Mouse (Mus musculus) ES-E14 (cell line): ENCODE data around the gene Neu2. TPM values are rescaled to one million over a fixed set of nuclear protein-coding genes. Genes with fewer than 3 reads are reported as not detected.
"Not testable (repeated sequence)": the region's sequence is repeated elsewhere in the genome, so short reads cannot be mapped to it uniquely, and the experiment has no call there.

Experiments
- DNase-seq: peaks from one replicate; pipeline ENCODE4 v3.0.0-alpha.2; 2013; ENCODE audit warnings: low read depth, low spot score
- H3K27ac ChIP-seq: 2 replicates; pipeline ENCODE4 v1.5.1; 2012; ENCODE audit warnings: low read depth, mild to moderate bottlenecking, low read length, moderate library complexity, mixed read lengths; ENCODE audit not compliant: poor library complexity, insufficient read depth, severe bottlenecking
- H3K36me3 ChIP-seq: 2 replicates; pipeline ENCODE4 v1.6.1; 2012; ENCODE audit warnings: mild to moderate bottlenecking, low read length, moderate library complexity, mixed read lengths; ENCODE audit not compliant: control insufficient read depth, poor library complexity, insufficient read depth, severe bottlenecking
- H3K4me1 ChIP-seq, 2 experiments: fragments of 150-350 bp in 1 of 2; sonication (generic) in 1 of 2; 2 replicates each; pipeline ENCODE4 v1.6.1; 2012; ENCODE audit warnings: low read length in 2 of 2, mild to moderate bottlenecking in 1 of 2, mixed read lengths in 1 of 2; ENCODE audit not compliant: control insufficient read depth in 2 of 2, insufficient read depth in 2 of 2, poor library complexity in 1 of 2
- H3K4me3 ChIP-seq, 2 experiments: fragments of 150-350 bp in 1 of 2; sonication (generic) in 1 of 2; 2 replicates each; pipeline ENCODE4 v1.5.1; 2012; ENCODE audit warnings: low read length in 2 of 2, low read depth in 1 of 2, mild to moderate bottlenecking in 1 of 2, mixed read lengths in 1 of 2; ENCODE audit not compliant: insufficient read depth in 1 of 2, poor library complexity in 1 of 2, severe bottlenecking in 1 of 2
- H3K9ac ChIP-seq: 2 replicates; pipeline ENCODE4 v1.6.1; 2012; ENCODE audit warnings: low read depth, mild to moderate bottlenecking, low read length, mixed read lengths; ENCODE audit not compliant: poor library complexity, insufficient read depth, severe bottlenecking
- H3K9me3 ChIP-seq: fragments of 150-350 bp; sonication (generic); 2 replicates; pipeline ENCODE4 v1.6.1; 2012; ENCODE audit warnings: low read depth, mild to moderate bottlenecking, low read length; ENCODE audit not compliant: control insufficient read depth, insufficient read depth
- CHD2 ChIP-seq: IDR thresholded peaks from 2 replicates; pipeline ENCODE4 v1.6.1; 2014; ENCODE audit warnings: mild to moderate bottlenecking, low read depth, low read length, inconsistent platforms
- HCFC1 ChIP-seq: IDR thresholded peaks from 2 replicates; pipeline ENCODE4 v1.6.1; 2012; ENCODE audit warnings: low read length, inconsistent platforms, borderline replicate concordance; ENCODE audit not compliant: insufficient read depth
- MAFK ChIP-seq: IDR thresholded peaks from 2 replicates; pipeline ENCODE4 v1.6.1; 2014; ENCODE audit warnings: mild to moderate bottlenecking, low read depth, low read length, inconsistent platforms; ENCODE audit not compliant: insufficient read depth
- ZC3H11A ChIP-seq: IDR thresholded peaks from 2 replicates; pipeline ENCODE4 v1.6.1; 2012; ENCODE audit warnings: low read depth, mild to moderate bottlenecking, inconsistent platforms, low read length, borderline replicate concordance
- ZNF384 ChIP-seq: IDR thresholded peaks from 2 replicates; pipeline ENCODE4 v1.6.1; 2012; ENCODE audit warnings: low read depth, low read length, inconsistent platforms
- in situ Hi-C, 2 experiments: fragments of 600-800 bp; cut with MboI; formaldehyde crosslinking; loops; one replicate each; pipeline ENCODE4 v1.15.1; 2025; ENCODE audit warnings: low sequenced_read_pairs in 2 of 2, inconsistent platforms in 1 of 2; ENCODE audit not compliant: unreplicated experiment in 2 of 2
- total RNA-seq: library from RNA; depleted of rRNA; stranded (reverse); fragments of 300-350 nt; gene quantifications from 2 replicates; pipeline ENCODE4 v1.2.3, GENCODE M21; 2012; rRNA removed

Gene Neu2
- not detected in 2 replicates for total RNA-seq

DNA sequence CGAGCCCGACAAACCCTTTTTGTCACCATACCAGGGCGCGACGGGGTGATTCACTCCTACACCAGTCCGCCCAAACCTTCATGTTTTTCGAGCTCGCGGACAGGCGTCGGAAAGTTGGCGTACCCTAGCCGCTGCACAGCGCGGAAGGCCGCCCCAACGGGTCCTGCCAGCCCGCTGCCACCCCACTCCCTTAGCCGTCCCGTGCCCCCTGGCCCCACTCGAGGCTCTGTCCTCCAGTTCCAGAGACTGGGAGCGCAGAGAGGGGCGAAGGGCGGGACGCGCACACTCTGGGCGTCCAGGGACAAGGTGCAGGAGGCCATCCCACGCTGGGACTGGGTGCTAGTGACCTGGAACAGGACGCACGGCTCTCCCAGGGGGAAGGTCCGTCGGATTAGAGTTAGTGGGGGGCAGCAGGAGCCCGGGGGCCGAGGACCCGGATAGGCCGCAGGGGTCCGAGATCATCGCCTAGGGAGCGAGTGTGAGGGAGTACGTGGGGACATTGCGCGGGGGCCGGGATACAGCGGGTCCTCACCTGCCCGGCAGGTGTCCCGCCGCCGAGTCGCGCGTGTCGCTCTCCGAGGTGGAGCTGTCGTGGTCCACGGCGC, at the start of gene Neu2:
TSS of gene Neu2 (plus strand) at position 329 of the 605 bp plus-strand sequence.
- TF ChIP-seq ZNF384: no peak
- TF ChIP-seq ZC3H11A: no peak
- TF ChIP-seq HCFC1: no peak
- no peak for TF ChIP-seq MAFK
- TF ChIP-seq CHD2: no peak
- in situ Hi-C loops: no loop called here
- no peak within 1 kb of the TSS for H3K27ac ChIP-seq

DNA sequence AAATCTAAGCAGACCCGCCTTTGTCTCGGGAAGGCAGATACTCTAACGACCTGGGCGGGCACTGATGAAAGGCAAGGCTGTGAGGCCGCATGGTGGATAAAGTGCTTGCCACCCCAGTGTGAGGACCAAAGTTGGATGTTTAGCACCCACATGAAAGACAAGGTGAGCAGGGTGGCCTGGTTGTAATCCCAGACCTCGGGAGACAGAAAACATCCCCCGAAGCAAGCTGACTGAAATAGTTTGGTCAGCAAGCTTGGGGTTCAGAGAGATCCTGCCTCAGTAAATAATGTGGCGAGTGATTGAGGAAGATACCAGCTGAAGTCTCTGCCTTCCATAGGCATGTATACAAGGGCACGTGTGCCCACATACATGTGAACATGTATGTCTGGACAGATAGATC, 42.2 kb upstream of the Neu2 start:
- no peaks in the 10 kb centered on the region for H3K9me3 ChIP-seq
- peaks cover 0 to 2% of the 10 kb centered on the region in 2 experiments; a peak in 1 of 4 replicates for H3K4me1 ChIP-seq
- TF ChIP-seq CHD2 (no peak), ZC3H11A (no peak), MAFK (no peak), HCFC1 (no peak), ZNF384 (no peak)
- no peak overlapping the region for H3K9ac ChIP-seq
- in situ Hi-C loops: no loop called here
- no peak overlapping the region for H3K27ac ChIP-seq
- H3K36me3 ChIP-seq: no peaks in the 10 kb centered on the region
- no peak for DNase-seq
- H3K4me3 ChIP-seq: no peak overlapping the region

More for the DNA sequence above, at the start of gene Neu2:
- Histone ChIP-seq H3K4me1 (peaks cover 0 to 2% of the 10 kb centered on the region in 2 experiments; a peak in 1 of 4 replicates), H3K36me3 (no peaks in the 10 kb centered on the region), H3K9ac (peak within 1 kb of the TSS; percentile 54), H3K9me3 (no peaks in the 10 kb centered on the region), H3K4me3 (peak within 1 kb of the TSS; percentile 64 to 76)
- no peak for DNase-seq

DNA sequence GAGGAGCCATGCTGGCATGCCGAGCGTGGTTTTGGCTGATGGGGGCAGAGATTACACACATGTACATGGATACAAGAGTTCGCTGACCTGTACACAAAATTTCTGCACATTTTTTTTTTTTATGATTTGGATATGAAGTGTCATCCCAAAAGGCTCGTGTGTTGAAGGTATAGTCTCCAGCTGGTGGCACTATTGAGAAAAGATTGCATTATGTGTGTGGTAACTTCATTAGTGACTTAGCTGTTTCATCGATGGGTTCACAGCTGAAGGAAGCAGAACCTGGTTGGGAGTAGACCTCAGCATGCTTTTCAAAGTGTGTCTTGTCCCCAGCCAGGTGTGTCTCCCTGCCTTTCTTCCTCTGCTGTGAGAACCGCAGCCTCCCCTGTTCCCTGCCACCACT, 41.4 kb upstream of the Neu2 start:
- TF ChIP-seq CHD2 (no peak), ZC3H11A (no peak), MAFK (no peak), ZNF384 (no peak), HCFC1 (no peak)
- Histone ChIP-seq H3K36me3 (no peaks in the 10 kb centered on the region), H3K9ac (no peak overlapping the region), H3K4me3 (no peak overlapping the region), H3K27ac (no peak overlapping the region), H3K4me1 (peaks cover 0 to 2% of the 10 kb centered on the region in 2 experiments; a peak in 1 of 4 replicates), H3K9me3 (no peaks in the 10 kb centered on the region)
- in situ Hi-C loops: no loop called here
- DNase-seq: no peak

DNA sequence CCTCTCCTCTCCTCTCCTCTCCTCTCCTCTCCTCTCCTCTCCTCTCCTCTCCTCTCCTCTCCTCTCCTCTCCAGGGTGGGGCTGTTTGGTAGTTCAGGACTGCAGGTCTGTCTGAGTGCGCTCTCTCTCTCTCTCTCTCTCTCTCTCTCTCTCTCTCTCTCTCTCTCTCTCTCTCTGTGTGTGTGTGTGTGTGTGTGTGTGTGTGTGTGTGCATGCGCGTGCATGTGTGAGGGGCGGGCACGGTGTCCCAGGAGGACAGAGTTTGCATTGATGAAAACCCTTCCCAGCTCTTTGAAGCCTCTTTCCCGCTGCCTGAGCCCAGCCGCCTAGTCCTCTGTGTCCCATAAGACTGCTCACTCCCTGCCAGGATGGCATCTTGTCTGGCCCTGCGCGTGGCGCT, 39.7 kb upstream of the Neu2 start, which contains the start of gene Snorc:
TSS of gene Snorc (plus strand) at position 301 of the 400 bp plus-strand sequence.
- H3K27ac ChIP-seq: not testable (repeated sequence)
- H3K9ac ChIP-seq: peak within 1 kb of the TSS; percentile 4; the same call in 1 of the 2 replicates

DNA sequence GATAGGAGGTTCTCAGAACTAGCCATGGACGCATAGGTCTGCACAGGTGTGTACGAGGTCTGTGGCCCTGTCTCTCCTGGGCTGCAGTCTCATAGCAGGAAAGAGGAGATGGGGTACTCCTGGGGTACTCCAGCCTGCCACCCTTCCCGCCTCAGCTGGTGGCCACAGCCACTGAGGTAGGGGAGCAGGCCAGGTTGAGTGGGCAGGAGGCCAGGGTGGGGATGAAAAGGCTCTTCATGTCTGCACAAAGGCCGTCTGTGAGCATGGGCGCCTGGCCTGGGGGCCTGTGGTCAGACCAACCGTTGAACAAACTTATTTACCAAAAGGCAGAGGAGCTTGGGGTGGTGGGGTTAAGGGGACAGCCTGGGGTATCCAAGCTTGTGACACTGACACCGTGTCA, 37.8 kb upstream of the Neu2 start:
- Histone ChIP-seq H3K9ac (no peak overlapping the region), H3K9me3 (no peaks in the 10 kb centered on the region), H3K4me3 (no peak overlapping the region), H3K27ac (no peak overlapping the region), H3K4me1 (peaks cover 0 to 10% of the 10 kb centered on the region in 2 experiments; a peak in 1 of 4 replicates), H3K36me3 (no peaks in the 10 kb centered on the region)
- in situ Hi-C loops: no loop called here
- no peak for DNase-seq
- no peak for TF ChIP-seq MAFK
- no peak for TF ChIP-seq HCFC1
- TF ChIP-seq CHD2: no peak
- no peak for TF ChIP-seq ZNF384
- no peak for TF ChIP-seq ZC3H11A

More for the DNA sequence above, 39.7 kb upstream of the Neu2 start, which contains the start of gene Snorc:
- H3K4me3 ChIP-seq: peak within 1 kb of the TSS in 1 of 2 experiments; percentile 7; a peak in 1 of 4 replicates
- in situ Hi-C loops, H3K36me3 ChIP-seq, H3K9me3 ChIP-seq, H3K4me1 ChIP-seq, DNase-seq: not testable (repeated sequence)
